Mouse (Mus musculus): Measurements from ENCODE around the gene Tmbim1. TPM values are rescaled to one million over a fixed set of nuclear protein-coding genes. Genes with fewer than 3 reads are reported as not detected.

Tmbim1 gene
- total RNA-seq, 1 experiment from 2014 or later: 36.7 TPM

DNA sequence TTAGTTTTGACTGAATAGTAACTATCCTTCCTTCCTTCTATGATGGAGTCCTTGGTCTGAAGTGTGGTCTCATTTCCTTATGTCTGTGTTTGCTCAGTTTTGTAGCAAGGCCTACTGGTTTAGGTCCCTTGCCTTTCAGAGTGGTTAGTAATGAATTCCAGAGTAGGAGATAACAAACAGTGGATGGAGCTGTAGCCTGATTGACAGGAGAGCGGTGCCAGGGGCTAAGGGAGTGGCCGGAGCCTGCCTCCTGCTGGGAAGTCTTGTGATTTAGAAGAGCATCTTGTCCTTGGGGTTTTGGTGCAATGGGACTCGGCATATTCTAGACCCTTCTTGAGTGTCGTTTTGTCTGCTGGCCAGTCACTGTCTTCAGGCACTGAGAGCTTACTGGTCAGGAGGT is 48.6 kb downstream of the Tmbim1 start:
- ATAC-seq (replicated peaks in 1 of 2; ENCODE audit: insufficient read depth in 1 of 2, low FRiP score in 2 of 2, low TSS enrichment in 1 of 2, low read depth in 1 of 2, poor library complexity in 2 of 2, severe bottlenecking in 2 of 2): no peak

DNA sequence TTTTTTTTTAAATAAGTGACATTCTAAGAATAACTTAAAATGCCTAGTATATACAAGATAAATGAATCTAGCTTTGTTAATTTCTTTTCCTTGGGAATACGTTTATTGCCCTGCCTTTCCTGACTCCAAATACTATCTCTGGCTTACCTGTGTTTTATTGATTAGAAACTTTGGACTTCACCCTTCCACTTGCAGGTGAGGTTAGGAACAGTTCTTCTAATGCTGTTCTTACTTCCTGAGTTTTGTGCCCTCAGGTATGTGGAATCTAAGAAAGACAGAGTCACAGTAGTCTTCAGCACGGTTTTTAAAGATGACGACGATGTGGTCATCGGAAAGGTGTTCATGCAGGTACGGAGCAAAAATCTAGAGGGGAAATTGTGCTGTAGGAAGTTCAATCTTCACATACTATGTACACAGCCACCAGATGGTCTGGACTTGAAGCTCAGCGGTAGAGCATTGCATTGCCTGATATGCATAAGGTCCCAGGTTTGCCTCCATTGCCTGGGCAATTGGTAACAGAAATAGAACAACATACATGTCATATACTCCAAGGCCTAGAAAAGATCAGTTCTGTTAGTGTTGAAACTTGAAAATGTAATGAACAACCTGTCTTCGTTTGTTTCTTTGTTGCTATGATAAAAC is 49.6 kb downstream of the Tmbim1 start:
- ATAC-seq (replicated peaks in 1 of 2; ENCODE audit: insufficient read depth in 1 of 2, low FRiP score in 2 of 2, low TSS enrichment in 1 of 2, low read depth in 1 of 2, poor library complexity in 2 of 2, severe bottlenecking in 2 of 2): no peak

DNA sequence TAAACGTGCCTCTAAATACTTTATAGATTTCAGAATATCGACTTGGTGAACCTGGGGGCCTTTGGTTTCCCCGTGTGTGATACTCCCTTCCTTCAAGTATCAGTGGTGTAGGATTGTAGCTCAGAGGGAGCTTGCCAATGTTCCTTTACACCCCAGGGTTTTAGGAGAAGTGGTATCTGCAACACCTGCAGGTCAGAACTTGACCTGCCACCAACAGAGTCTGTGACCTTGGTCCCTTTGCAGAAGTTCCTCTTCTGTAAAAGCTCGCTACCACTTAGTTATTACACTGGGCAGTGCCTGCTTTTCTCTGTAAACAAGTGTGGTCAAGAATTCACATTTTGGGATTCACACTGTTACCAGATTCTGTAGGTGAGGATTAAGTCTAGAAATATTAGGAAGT is 55.3 kb downstream of the Tmbim1 start:
- ATAC-seq (replicated peaks in 1 of 2; ENCODE audit: insufficient read depth in 1 of 2, low FRiP score in 2 of 2, low TSS enrichment in 1 of 2, low read depth in 1 of 2, poor library complexity in 2 of 2, severe bottlenecking in 2 of 2): peak in 1 of 2 experiments; percentile 33; a peak in 1 of 4 replicates

DNA sequence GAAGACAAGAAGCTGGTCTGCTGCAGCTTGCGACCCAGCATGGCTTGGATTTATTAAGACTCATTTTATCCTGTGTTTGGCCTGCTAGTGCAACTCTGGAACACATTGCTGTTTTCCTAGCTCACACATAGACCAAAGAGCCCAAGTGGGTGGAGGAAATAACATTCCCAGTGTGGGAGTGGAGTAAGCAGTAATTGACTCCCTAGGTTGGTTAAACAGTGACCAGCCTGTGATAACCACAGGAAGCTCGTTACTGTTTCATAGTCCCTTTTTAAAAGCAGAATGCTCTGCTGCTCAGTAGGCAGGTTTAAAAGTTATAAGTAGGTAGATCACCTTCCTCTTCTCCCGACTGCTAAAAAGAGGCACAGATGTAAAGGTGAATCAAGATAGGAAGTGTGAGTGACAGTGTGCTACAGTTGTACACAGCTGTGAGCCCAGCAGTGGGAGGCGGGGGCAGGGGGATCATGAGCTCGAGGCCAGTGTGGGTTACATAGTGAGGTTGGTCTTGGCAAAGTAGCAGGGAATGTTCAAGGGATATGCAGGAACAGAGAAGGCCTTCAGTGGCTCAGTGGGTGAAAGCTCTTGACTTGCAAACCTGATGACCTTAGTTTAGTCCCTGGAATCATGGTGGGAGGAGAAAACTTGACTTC is 56.0 kb downstream of the Tmbim1 start:
- no peak for ATAC-seq (replicated peaks in 1 of 2; ENCODE audit: insufficient read depth in 1 of 2, low FRiP score in 2 of 2, low TSS enrichment in 1 of 2, low read depth in 1 of 2, poor library complexity in 2 of 2, severe bottlenecking in 2 of 2)

DNA sequence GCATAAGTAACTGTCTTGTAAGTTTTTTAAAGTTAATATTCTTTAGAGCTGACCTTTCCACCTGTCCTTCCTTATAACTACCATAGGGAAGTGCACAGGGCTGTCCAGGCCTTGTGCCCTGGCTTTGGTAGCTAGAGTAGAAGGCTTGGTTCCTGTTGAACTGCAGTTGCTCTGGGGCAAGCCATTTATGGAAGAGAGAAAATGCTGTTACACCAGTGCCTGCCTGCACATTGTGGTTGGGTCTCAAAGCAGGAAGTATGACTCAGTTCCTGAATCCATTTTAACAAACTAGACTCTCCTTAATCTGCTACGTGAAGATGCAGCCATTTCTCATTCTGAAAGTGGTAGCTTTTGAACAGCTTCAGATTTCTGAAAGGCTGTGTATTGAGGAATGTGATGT is 56.6 kb downstream of the Tmbim1 start:
- ATAC-seq (replicated peaks in 1 of 2; ENCODE audit: insufficient read depth in 1 of 2, low FRiP score in 2 of 2, low TSS enrichment in 1 of 2, low read depth in 1 of 2, poor library complexity in 2 of 2, severe bottlenecking in 2 of 2): peak; percentile 97

DNA sequence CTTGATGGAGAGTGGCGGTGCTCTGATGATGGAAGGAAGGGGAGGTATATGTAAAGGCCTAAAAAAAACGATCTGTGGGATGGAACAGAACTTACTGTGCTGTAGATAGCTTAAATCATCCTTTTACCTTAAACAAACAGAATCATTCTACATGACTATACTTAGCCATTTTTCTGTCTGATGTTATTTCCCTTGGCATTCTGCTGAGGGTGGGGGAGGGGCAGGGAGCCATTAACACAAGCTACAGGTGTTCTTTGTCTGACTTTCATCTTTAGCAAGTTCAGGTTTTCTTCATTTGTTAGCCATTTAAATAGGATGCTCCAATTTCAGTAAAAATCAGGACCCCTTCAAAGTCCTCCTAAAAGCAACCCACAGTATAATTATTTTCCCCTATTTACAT is 59.9 kb downstream of the Tmbim1 start:
- no peak for ATAC-seq (replicated peaks in 1 of 2; ENCODE audit: insufficient read depth in 1 of 2, low FRiP score in 2 of 2, low TSS enrichment in 1 of 2, low read depth in 1 of 2, poor library complexity in 2 of 2, severe bottlenecking in 2 of 2)

DNA sequence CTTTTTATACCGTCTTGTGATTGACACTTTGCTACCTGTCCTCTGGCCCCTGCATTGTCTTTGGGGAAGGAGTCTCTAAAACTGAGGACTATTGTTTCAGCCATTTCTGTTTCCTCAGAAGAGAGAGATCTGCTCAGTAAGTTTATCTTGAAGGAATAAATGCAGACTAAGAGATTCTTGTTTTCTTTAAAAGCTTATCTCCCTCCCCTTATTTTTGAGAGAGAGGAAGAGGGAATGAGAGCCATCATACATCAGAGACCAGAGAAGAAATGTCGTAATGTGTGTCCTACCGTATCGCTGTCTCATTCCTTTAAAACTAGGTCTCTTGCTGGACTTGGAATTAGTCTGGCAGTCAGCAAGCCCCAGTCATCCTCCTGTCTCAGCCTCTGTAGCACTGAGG is 64.6 kb downstream of the Tmbim1 start:
- ATAC-seq (replicated peaks in 1 of 2; ENCODE audit: insufficient read depth in 1 of 2, low FRiP score in 2 of 2, low TSS enrichment in 1 of 2, low read depth in 1 of 2, poor library complexity in 2 of 2, severe bottlenecking in 2 of 2): no peak

DNA sequence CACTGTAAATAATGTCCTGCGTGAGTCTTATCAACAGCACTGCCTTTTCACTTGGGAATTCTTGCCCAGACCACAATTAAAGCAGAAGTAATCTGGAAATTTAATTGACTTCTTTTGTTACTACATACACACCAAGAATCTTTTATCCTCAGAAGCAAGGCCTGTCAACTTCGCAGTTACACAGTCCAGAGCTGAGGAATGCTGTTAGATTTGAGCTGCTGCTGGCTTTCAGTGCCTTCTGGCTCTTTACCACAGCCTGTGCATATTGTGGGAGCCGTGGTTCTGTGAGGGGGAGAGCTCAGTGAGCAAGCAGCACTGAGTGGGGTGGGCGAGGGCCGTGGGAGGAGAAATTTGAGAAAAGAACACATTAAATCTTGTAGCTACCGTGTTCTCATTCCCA is 65.1 kb downstream of the Tmbim1 start:
- no peak for ATAC-seq (replicated peaks in 1 of 2; ENCODE audit: insufficient read depth in 1 of 2, low FRiP score in 2 of 2, low TSS enrichment in 1 of 2, low read depth in 1 of 2, poor library complexity in 2 of 2, severe bottlenecking in 2 of 2)

DNA sequence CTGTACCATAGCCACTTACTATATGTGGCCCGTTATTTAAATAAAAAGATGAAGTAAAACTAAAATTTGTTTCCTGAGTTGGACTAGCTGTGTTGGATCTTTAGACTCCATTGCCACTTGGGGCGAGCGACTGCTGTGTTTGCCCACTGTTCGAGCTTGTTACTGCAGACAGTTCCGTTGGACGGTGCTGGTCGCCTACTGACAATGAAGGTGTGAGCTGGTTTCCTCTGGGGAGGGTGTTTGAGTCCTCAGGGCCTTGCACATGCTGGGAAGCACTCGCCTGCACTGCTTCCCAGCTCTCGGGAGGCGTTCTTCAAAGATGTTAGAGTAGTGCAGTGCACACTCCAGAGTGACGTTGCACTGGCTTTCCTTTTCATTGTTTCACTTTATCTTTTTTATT is 65.8 kb downstream of the Tmbim1 start:
- ATAC-seq (replicated peaks in 1 of 2; ENCODE audit: insufficient read depth in 1 of 2, low FRiP score in 2 of 2, low TSS enrichment in 1 of 2, low read depth in 1 of 2, poor library complexity in 2 of 2, severe bottlenecking in 2 of 2): no peak

DNA sequence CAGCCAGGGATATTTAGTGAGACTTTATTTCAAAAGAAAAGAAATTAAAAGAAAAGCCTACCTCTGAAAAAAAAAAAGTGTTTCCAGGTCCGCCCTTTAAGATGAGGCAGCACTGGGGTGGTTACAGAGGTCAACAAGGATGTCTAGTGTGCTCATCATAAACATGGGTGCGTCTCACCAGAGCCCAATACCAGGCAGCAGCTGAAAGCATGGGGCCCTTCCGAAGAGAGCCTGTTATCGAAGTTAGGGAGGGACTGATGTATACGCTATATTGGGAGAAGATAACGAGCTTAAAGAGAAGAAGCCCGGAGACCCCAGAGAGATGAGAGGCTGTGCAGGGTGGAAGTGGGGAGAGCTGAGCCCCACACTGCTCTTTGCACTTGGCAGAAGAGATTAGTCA is 66.3 kb downstream of the Tmbim1 start:
- no peak for ATAC-seq (replicated peaks in 1 of 2; ENCODE audit: insufficient read depth in 1 of 2, low FRiP score in 2 of 2, low TSS enrichment in 1 of 2, low read depth in 1 of 2, poor library complexity in 2 of 2, severe bottlenecking in 2 of 2)

Other genes with a start within 250 kb of the Tmbim1 start
- 16.1 and 39.1 TPM in 2 replicates for gene Tns1, start 181.2 kb downstream of the Tmbim1 start, total RNA-seq (2017)
- 2.3 and 2.7 TPM in 2 replicates for gene Rufy4, start 180.1 kb downstream of the Tmbim1 start, total RNA-seq (2017)
- gene Cxcr2, start 151.6 kb downstream of the Tmbim1 start, total RNA-seq (2017): 9.0 and 19.4 TPM in 2 replicates
- 0.15 and 0.56 TPM in 2 replicates for gene Cxcr1, start 111.0 kb downstream of the Tmbim1 start, total RNA-seq (2017)
- gene Arpc2, start 69.5 kb downstream of the Tmbim1 start, total RNA-seq (2017): 345 and 397 TPM in 2 replicates
- gene Gpbar1, start 27.1 kb downstream of the Tmbim1 start, total RNA-seq (2017): 0.15 TPM in 1 of 2 replicates, not detected in the other
- gene Aamp, start 20.9 kb downstream of the Tmbim1 start, total RNA-seq (2017): 115 and 150 TPM in 2 replicates
- gene Pnkd, start 20.7 kb downstream of the Tmbim1 start, total RNA-seq (2017): 12.3 and 29.0 TPM in 2 replicates
- gene Catip, start 56.5 kb upstream of the Tmbim1 start, total RNA-seq (2017): 1.3 TPM in 1 of 2 replicates, not detected in the other
- gene Slc11a1, start 69.6 kb upstream of the Tmbim1 start, total RNA-seq (2017): 3.2 TPM in 1 of 2 replicates, not detected in the other
- 38.1 and 40.0 TPM in 2 replicates for gene Ctdsp1, start 85.9 kb upstream of the Tmbim1 start, total RNA-seq (2017)
- 0.55 TPM in 1 of 2 replicates, not detected in the other for gene Vil1, start 103.8 kb upstream of the Tmbim1 start, total RNA-seq (2017)
- 73.4 and 82.5 TPM in 2 replicates for gene Cnot9, start 200.4 kb upstream of the Tmbim1 start, total RNA-seq (2017)
- not detected in 2 replicates for gene Plcd4, start 237.3 kb upstream of the Tmbim1 start, total RNA-seq (2017)
- 62.7 and 63.0 TPM in 2 replicates for gene Usp37, start 238.7 kb upstream of the Tmbim1 start, total RNA-seq (2017)